Mouse (Mus musculus) spleen, embryonic (tissue): ENCODE measurements at regions not wholly inside any gene's neighbourhood (a gene's known extent, or its start where the extent isn't known, plus 50 kb on each side); places are given as distances from the start of the nearest gene placed in this dataset.

Source experiments
- CTCF ChIA-PET: fragments of 350-600 bp; sonication (Branson Sonifier 250); formaldehyde crosslinking; loops from one replicate; lab custom pipeline; 2022; lab: Charles Lee

DNA sequence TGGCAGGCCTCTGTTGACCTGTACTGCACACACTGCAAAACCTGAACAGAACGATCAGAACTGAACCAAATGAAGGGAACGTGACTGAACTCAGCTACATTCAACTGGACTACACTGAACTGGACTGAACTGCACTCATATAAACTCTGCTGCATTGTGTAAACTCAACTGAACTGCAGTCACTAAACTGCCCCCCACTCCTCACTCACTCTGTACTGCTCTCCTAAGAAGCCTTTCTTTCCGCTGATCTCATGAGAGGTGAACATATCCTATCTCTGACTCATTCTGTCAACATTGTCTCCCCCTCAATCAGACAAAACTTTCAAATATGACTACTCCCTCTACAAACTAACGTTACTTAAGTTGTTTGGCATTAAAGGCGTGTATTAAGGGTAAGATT is 324.5 kb upstream of the Cdh9 start:
- CTCF ChIA-PET = no interaction called here

DNA sequence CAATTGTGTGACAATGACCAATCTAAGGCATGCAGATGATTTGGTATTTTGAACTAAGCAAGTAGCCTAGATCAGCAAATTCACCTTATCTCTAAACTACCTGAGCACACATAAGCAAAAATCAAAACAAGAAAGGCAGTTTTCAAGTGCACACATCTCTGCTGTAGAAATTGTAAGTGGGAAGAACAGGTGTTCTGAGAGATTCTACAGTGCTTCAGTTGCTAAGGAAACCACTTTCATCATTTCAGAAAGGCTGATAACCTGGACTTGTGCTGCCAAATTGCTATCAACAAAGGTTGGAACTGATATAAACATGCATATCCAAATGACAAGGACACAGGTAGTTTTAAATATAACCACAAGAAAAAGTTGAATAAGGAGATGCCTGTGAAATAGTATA is 322.4 kb upstream of the Cdh9 start:
- CTCF ChIA-PET = no interaction called here

DNA sequence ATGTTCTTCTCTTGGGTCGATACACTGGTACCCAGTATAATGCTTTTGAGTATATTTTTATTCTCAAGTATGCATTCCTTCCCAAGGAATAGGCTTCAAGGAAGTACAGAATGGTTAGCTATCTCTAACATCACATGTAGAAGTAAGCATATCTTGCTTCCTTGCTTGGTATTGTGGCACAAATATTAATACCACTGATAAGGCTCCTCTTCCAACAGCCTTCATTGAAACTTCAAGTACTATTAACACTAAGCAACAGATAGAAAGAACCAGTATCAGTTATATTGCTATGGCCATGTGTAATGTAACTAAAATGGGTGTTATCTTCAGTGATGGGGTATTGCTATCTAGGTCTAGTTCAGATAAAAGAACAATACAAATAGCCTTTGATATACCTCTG is 316.9 kb upstream of the Cdh9 start:
- CTCF ChIA-PET = no interaction called here

DNA sequence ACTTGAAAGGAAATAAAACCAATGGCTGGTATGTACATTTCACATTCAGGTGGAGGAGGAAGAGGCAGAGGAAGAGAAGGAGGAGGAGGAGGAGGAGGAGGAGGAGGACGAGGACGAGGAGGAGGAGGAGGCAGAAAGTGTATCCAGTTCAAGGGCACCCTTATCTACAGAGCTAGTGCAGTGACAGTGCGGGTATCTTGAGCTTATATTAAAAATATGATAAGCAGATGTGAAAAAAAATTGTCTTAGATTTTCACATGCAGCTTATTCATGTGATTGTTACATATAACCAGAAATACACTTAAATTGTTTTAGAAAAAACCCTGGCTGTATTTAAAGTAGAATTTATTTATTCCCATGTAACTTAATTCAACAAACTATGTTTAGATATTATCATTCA is 310.8 kb upstream of the Cdh9 start:
- CTCF ChIA-PET = no interaction called here

DNA sequence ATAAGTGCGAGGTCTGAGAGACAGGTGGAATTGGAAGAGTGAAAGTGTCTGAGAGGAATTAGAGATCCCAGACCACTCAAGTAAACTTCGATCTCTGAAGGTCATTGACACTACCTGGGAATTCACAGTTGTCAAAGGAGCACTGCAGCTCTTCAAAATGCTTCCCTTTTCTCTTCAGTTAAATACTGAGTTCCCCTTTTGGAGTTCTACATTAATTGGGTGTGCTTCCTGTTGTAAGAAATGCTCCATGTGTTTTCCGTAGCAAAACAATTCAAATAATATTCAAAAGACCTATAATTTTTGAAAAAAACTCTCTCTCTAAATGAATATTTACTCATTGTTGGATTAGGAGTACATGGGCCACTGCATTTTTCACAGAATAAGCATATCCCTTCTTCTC is 305.5 kb upstream of the Cdh9 start:
- CTCF ChIA-PET = no interaction called here

DNA sequence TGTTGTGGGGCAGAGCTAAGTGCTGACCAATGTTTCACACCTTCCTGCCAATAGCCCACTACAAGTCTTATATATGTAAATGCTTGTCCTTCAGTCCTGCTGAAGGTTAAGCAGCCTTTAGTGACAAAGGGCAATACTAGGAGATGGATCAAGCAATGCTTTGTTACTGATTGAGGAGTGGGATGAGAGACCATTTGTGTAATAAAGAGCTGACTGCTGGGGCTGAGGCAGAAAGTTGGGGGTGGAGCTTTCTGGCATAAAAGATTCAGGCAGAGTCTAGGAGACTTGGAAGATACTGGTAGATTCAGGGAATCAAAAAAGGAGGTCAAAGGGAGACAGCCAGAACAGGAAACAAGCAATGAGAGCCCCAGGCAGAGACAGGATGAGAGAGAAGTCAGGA is 281.9 kb upstream of the Cdh9 start:
- CTCF ChIA-PET = no interaction called here

DNA sequence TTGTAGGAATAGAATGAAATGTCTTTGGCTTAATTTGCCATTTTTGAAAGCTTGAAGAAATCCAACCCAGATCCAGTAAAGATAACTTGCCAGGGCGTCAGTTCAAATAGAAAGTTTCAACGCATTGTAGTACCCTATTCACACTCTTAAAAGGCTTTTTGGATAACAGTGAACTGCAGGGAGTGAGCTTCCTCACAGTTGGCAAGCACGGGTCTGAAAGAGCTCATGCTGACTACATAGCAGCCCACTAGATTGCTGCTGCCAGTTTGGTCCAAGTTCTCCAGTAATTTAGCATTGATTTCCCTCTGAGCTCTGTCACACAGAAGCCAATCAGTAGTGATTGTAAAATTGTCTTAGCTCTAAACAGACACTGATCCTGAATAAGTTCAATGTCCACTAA is 237.3 kb upstream of the Cdh9 start:
- CTCF ChIA-PET = no interaction called here

DNA sequence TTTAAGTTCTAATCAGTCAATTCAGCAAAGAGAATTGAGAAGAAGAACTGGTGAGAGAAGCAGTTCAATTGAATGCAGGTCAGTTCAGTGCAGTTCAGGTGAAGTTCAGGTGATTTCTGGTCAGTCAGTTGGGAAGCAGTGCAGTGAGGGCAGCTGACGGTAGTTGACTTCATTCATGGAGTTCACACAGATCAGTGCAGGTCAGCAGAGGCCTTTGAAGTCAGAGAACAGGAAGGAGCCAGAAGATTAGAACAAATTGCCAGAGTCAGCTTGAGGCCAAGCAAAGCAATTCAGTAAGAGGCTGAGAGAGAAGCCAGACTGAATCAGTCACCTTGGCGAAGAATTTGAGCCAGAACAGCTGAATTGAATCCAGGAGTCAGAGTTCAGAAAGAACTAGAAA is 235.7 kb upstream of the Cdh9 start:
- CTCF ChIA-PET = no interaction called here

DNA sequence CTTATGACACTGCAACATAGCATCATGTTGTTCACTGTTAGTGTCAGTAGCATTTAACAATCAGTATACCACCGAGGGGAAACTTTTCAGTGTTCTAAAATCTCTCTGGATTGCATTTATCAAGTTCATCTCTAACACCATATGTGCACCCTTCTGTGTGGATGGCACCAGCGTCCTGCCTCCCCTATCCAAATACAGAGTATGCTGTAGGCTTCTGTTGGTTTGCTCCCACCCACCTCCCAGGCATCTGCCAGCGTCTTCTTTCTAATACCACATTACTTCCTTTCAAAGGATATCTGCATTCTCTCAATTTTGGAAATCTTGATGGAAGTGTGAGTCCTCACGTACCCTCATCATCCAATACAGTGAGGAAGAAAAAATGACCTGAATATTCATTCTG is 208.0 kb upstream of the Cdh9 start:
- CTCF ChIA-PET = no interaction called here

DNA sequence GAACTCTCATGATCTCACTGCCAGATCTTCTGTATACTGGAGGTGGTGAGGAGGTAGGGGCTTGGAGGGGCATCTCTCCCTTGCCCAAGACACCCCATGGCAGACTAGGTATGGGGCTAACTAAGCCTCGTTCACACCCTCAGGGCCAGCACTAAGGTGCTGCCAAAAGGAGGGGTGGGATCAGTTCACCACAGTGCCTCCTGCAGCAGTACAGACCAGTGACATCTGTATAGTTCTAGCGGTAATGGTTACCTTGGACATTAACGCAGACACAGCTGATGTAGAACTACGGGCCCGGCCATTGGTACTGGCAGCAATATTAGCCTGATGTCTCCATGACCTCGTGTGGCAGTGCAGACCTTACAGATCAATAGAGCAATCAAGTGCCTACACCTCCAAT is 196.0 kb upstream of the Cdh9 start:
- CTCF ChIA-PET = no interaction called here

DNA sequence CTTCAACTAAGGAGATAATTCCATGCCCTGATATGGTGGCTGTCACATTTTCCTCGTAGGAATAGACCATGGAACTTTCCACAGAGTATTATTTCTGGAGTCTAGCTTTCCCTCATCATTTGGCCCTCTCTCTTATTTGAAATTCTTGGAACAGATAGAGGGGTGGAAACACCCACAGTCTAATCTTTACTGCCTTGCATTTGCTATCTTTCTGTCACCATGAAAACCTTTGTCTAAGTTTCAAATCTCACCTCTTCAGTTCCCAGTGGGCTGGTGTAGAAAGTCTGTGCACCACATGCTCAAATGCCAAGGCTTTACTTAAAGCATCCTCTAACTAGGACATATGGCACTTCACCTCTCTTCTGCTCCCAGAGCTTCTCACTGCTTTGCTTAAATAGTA is 187.3 kb upstream of the Cdh9 start:
- CTCF ChIA-PET = no interaction called here

DNA sequence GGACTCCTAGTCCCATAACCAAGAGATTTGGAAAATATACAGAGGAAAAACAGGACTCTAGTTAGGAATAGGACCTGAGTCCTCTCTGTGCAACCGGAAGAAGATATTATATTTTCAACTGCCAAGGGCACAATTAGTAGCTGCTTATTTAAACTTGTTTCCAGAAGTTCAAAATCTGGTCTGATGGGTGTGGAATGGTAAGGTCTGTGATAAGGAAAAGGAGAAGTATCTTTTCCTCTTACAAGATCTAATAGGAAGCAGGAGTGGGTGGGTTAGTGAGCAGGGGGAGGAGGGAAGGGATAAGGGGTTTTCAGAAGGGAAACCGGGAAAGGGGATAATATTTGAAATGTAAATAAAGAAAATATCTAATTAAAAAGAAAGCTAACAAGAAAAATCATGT is 173.4 kb upstream of the Cdh9 start:
- CTCF ChIA-PET = no interaction called here

DNA sequence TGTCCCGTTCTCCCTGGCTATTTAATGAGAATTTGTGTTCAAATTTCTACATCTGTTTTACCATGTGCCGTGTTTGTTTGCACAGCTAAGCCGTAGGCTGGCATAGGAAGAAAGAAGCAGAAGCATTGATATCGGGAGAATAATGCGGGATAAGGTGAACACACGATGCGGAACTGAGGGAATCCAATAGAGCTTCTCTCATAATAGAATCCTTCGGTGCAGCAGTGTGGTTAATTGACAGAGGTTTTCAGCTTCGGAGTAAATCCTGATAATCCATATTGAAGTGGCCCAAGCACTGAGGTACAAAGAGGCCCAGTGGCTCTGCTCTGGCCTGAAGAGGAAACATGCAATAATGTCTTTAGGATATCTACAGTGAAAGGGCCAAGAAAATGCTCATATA is 172.2 kb upstream of the Cdh9 start:
- CTCF ChIA-PET = no interaction called here

DNA sequence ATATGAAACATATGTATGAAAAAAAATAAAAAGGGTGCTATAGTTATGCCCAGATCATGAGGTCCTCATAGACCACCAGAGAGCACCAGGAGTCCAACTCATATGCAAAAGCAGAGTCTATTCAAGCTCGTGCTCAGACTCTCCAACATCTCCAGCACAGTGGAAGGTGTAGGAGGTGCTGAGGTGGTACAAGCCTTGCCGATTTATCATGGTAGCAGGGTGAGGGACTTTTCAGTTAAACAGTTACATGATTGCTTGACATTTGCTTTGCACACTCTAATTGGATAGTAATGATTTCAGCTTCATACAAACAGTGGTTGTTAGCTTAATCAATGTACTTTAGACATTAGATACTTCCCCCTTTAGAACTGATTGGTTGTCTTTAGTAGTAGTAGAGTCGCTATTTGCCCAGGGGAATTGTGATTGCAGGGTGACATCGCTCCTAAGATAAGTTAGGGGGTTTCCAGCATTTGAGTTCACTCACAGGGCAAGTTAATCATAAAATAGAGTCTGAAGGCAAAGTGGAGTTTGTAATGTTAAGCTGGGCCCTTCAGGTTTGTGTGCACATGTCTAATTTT is 162.3 kb upstream of the Cdh9 start:
- CTCF ChIA-PET = no interaction called here

DNA sequence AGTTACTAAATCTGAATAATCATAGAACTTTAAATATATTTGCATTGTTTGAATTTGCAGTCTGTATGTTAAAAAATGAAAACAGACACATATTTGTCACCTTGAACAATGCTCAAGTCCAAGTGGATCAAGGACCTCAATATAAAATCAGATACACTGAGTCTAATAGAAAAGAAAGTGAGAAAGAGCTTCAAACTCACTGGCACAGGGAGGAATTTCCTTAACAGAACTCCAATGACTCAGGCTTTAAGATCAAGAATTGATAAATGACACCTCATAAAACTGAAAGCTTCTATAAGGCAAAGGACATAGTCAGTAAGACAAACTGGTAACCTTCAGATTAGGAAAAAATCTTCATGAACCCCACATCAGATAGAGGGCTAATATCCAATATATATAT is 161.8 kb upstream of the Cdh9 start:
- CTCF ChIA-PET = no interaction called here

DNA sequence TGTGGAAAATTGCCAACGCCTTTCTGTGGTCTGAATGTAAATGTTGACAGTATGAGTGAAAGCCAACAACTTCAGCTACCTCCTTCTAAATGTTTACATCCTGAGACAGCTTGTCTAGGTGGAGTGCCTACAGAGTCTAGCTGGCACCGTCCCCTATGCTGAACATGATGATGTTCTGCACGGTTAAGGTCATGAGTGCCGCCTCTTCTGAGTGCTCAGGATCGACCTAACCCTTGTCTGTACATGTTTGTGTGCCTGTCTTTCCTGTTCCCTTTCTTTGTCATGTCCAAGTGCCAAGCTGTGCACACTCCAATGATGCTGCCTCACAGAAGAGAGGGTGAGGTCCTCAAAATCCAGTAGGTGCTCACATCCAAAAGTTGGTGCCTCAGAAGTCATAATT is 111.7 kb upstream of the Cdh9 start:
- CTCF ChIA-PET = no interaction called here

DNA sequence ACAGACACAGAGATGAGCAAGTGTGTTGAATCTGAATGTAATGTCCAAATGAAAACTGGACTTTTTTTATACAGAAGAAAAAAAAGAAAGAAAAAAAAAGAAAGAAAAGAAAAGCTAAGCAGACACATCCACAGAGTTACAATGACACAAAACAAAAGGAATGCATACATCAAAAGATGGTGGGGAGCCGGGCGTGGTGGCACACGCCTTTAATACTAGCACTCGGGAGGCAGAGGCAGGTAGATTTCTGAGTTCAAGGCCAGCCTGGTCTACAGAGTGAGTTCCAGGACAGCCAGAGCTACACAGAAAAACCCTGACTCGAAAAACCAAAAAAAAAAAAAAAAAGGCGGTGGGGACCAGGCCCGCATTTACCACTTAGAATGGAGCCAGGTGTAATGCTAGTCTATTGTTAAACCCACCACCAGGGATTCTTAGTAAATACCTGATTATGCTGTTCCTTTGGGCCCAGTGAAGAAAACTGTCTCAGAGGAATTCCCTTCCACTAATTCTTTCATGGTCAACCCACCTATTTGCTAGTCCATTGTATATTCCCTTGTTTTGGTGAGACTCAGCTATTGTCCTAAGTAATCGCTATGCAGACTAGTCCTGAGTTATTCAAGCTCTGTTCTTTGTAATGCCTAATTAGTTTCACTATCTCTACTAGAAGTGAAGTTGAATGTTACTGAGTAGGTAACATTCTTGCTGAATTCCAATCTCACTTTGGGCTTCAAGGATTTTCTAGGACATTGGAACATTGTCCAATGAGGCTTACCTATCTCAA is 99.0 kb upstream of the Cdh9 start:
- CTCF ChIA-PET = interaction anchor here (0.7 kb wide), 1 partner anchor 26 kb away, joined by 3 read pairs; no protein-coding TSS in a partner anchor

DNA sequence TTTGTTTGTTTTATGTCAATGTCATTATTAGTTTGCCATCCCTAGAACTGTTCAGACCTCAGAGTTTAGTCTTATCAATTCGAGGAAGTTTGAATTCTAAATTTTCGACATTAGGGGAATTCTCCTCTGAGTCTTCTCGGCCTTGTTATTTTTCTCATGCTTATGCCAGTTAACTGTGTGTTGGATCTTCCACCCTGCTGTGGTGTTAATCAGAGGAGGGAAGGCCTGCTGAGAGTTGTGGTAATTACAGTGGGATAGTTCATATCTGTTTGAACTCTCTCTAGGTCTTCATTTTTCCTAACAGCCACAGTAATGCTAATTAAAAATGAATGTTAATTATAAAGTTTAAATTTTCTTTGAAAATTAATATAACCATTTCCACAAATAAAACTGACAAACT is 88.9 kb upstream of the Cdh9 start:
- CTCF ChIA-PET = no interaction called here

DNA sequence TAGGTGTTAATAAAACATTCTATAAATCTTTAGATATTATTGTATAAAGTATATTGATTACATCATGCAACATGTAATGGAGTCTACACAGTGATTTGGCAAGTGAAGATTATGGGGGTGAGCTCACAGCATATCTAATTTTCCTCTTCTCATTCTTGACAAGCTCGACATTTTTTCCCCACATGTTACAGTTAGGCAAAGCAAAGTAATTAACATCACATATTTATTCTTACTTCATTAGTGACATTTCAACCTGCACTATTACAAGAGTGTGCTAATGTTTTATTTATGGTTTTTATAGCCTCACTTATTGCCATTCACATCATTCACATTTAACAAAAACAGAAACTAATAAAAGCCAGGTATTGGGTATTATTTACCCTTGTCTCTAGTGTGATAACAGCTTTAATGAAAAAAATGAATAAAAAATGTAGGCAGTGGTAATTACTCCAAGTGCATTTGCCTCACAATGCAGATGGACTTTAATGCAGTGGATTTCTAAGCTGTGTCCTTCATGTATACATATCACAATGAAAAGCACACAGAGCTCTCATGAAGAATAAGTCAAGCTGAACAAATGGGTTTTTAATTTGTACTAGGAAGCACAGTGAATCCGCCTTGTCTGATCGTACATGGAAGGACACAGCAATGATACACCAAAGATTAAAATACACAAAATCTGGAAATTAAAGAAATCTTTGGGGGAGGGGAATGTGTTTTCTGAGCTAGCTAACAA is 75.5 kb upstream of the Cdh9 start:
- CTCF ChIA-PET = no interaction called here

DNA sequence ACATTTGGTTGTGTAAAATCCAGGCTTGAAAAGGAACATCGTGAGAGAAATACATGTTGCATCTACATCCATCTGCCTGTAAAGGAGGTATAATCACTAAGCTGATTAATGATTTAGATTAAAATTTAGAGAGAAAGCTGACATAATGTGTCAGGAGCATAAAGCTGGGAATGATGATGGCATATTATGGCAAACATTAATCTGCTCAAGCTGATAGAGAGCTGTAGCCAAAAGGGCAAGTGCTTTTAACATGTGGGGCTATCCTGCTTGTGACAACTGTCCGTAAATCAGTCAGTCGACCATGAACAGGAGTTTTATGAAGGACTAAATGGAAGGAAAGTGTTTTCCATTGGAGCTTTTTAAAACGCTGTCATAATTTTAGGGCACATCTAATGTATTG is 74.9 kb upstream of the Cdh9 start:
- CTCF ChIA-PET = no interaction called here

DNA sequence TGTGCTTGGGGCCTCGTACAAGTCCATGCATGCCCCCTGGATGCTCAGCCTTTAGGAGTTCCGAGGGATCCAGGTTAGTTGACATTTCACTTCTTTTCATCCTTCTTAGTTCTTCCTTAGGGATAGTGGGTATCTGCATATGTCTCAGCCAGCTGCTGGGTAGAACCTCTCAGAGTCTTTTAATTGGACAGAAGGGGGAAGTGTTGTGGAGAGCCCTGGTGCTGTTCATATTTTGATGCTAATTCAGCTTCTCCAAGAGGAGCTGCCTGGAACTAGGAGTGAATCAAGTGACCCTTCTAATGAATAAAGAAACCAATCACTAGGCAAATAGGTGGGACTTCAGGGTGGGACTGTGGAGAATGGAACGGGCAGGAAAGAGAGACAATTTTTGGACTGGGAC is 67.3 kb upstream of the Cdh9 start:
- CTCF ChIA-PET = no interaction called here
